Mouse (Mus musculus) cerebellum, postnatal 25 days (tissue): ENCODE data around the gene Cmss1.

Experiments
- DNase-seq, 2 experiments: peaks; one replicate each; pipeline ENCODE4 v3.0.0; 2021; ENCODE audit warnings: mixed read lengths in 2 of 2

Cmss1 gene

GRCm38 (mm10) chr16:57513562-57513961 lies 93.1 kb downstream of the Cmss1 start:
- DNase-seq: no peak

- no peak for DNase-seq
Observed at GRCm38 (mm10) chr16:57509099-57509498, 97.6 kb downstream of the Cmss1 start.

GRCm38 (mm10) chr16:57508351-57508750 lies 98.3 kb downstream of the Cmss1 start:
- no peak for DNase-seq

GRCm38 (mm10) chr16:57506133-57506532 lies 100.5 kb downstream of the Cmss1 start:
- DNase-seq: no peak

GRCm38 (mm10) chr16:57504728-57505127 lies 101.9 kb downstream of the Cmss1 start:
- no peak for DNase-seq

GRCm38 (mm10) chr16:57502761-57503160 lies 103.9 kb downstream of the Cmss1 start:
- no peak for DNase-seq

GRCm38 (mm10) chr16:57502230-57502629 lies 104.4 kb downstream of the Cmss1 start:
- no peak for DNase-seq

- no peak for DNase-seq
Observed at GRCm38 (mm10) chr16:57500851-57501250, 105.8 kb downstream of the Cmss1 start.

GRCm38 (mm10) chr16:57496437-57497173 lies 110.1 kb downstream of the Cmss1 start:
- DNase-seq: no peak

- no peak for DNase-seq
Observed at GRCm38 (mm10) chr16:57495476-57496203, 111.0 kb downstream of the Cmss1 start.

- no peak for DNase-seq
Observed at GRCm38 (mm10) chr16:57491853-57492252, 114.8 kb downstream of the Cmss1 start.

- DNase-seq: no peak
Observed at GRCm38 (mm10) chr16:57490691-57491090, 116.0 kb downstream of the Cmss1 start.

- no peak for DNase-seq
Observed at GRCm38 (mm10) chr16:57488661-57489060, 118.0 kb downstream of the Cmss1 start.

- DNase-seq: no peak
Observed at GRCm38 (mm10) chr16:57486266-57486665, 120.4 kb downstream of the Cmss1 start.

- no peak for DNase-seq
Observed at GRCm38 (mm10) chr16:57485265-57485664, 121.4 kb downstream of the Cmss1 start.

- no peak for DNase-seq
Observed at GRCm38 (mm10) chr16:57484043-57484795, 122.4 kb downstream of the Cmss1 start.

GRCm38 (mm10) chr16:57483503-57483902 lies 123.2 kb downstream of the Cmss1 start:
- no peak for DNase-seq

- no peak for DNase-seq
Observed at GRCm38 (mm10) chr16:57482911-57483310, 123.8 kb downstream of the Cmss1 start.

GRCm38 (mm10) chr16:57482264-57482663 lies 124.4 kb downstream of the Cmss1 start:
- DNase-seq: no peak

GRCm38 (mm10) chr16:57479776-57480175 lies 126.9 kb downstream of the Cmss1 start:
- DNase-seq: no peak

- no peak for DNase-seq
Observed at GRCm38 (mm10) chr16:57478451-57478850, 128.2 kb downstream of the Cmss1 start.

- DNase-seq: no peak
Observed at GRCm38 (mm10) chr16:57473415-57474085, 133.1 kb downstream of the Cmss1 start.

GRCm38 (mm10) chr16:57471071-57471470 lies 135.6 kb downstream of the Cmss1 start:
- DNase-seq: no peak
